Mouse (Mus musculus): Measurements from ENCODE around the gene Vmn1r114. TPM values are rescaled to one million over a fixed set of nuclear protein-coding genes. Genes with fewer than 3 reads are reported as not detected.
"Not testable (repeated sequence)": the region's sequence is repeated elsewhere in the genome, so short reads cannot be mapped to it uniquely, and the experiment has no call there.

Gene Vmn1r114
- polyA plus RNA-seq (2015; fragmentation: Nextera tagmentation; extraction: Ambion mirVana): not detected in 2 replicates

GRCm38 (mm10) chr7:20812086-20812485 is at the start of gene Vmn1r114:
TSS of gene Vmn1r114 (minus strand) at chr7:20812186.
- H3K36me3 ChIP-seq (ENCODE audit: control insufficient read depth, insufficient read depth); H3K4me2 ChIP-seq (ENCODE audit: low read depth, low read length); H3K4me3 ChIP-seq (ENCODE audit: low read depth, low read length); H3K27ac ChIP-seq (ENCODE audit: low read length); ATAC-seq (ENCODE audit: low read depth); H3K9ac ChIP-seq (ENCODE audit: low read depth, low read length); H3K27me3 ChIP-seq (ENCODE audit: control insufficient read depth, insufficient read depth, low read depth, low read length); H3K9me3 ChIP-seq (replicated peaks; ENCODE audit: control insufficient read depth, low read length); H3K4me1 ChIP-seq (ENCODE audit: control insufficient read depth, low read depth, low read length): not testable (repeated sequence)
- WGBS (ENCODE audit: insufficient replicate concordance): no CpG with 5 or more reads among the region's 5 CpGs

GRCm38 (mm10) chr7:20844885-20845284 is 32.9 kb upstream of the Vmn1r114 start, which contains the start of gene Vmn1r115:
TSS of gene Vmn1r115 (minus strand) at chr7:20844985.
- not testable (repeated sequence) for H3K4me2 ChIP-seq (ENCODE audit: low read depth, low read length); ATAC-seq (ENCODE audit: low read depth); H3K27me3 ChIP-seq (ENCODE audit: control insufficient read depth, insufficient read depth, low read depth, low read length); H3K9me3 ChIP-seq (replicated peaks; ENCODE audit: control insufficient read depth, low read length); H3K4me3 ChIP-seq (ENCODE audit: low read depth, low read length); H3K36me3 ChIP-seq (ENCODE audit: control insufficient read depth, insufficient read depth); H3K4me1 ChIP-seq (ENCODE audit: control insufficient read depth, low read depth, low read length); H3K9ac ChIP-seq (ENCODE audit: low read depth, low read length); H3K27ac ChIP-seq (ENCODE audit: low read length)
- WGBS (ENCODE audit: insufficient replicate concordance): 77% methylated on average over 1 of the region's 3 CpGs

GRCm38 (mm10) chr7:20786985-20787384 is 25.0 kb downstream of the Vmn1r114 start, which contains the start of gene Vmn1r113:
TSS of gene Vmn1r113 (plus strand) at chr7:20787285.
- H3K9ac ChIP-seq (ENCODE audit: low read depth, low read length); H3K4me1 ChIP-seq (ENCODE audit: control insufficient read depth, low read depth, low read length); ATAC-seq (ENCODE audit: low read depth); H3K4me2 ChIP-seq (ENCODE audit: low read depth, low read length); H3K4me3 ChIP-seq (ENCODE audit: low read depth, low read length); H3K9me3 ChIP-seq (replicated peaks; ENCODE audit: control insufficient read depth, low read length); H3K27me3 ChIP-seq (ENCODE audit: control insufficient read depth, insufficient read depth, low read depth, low read length); H3K27ac ChIP-seq (ENCODE audit: low read length); H3K36me3 ChIP-seq (ENCODE audit: control insufficient read depth, insufficient read depth): not testable (repeated sequence)
- 45% methylated on average over 2 of the region's 2 CpGs for WGBS (ENCODE audit: insufficient replicate concordance)

- H3K27ac ChIP-seq (ENCODE audit: low read length); ATAC-seq (ENCODE audit: low read depth); H3K27me3 ChIP-seq (ENCODE audit: control insufficient read depth, insufficient read depth, low read depth, low read length); H3K9ac ChIP-seq (ENCODE audit: low read depth, low read length); H3K4me1 ChIP-seq (ENCODE audit: control insufficient read depth, low read depth, low read length); H3K4me3 ChIP-seq (ENCODE audit: low read depth, low read length); H3K9me3 ChIP-seq (replicated peaks; ENCODE audit: control insufficient read depth, low read length); H3K36me3 ChIP-seq (ENCODE audit: control insufficient read depth, insufficient read depth); H3K4me2 ChIP-seq (ENCODE audit: low read depth, low read length): not testable (repeated sequence)
- WGBS (ENCODE audit: insufficient replicate concordance): no CpG with 5 or more reads among the region's 3 CpGs
Measured at GRCm38 (mm10) chr7:20770885-20771284, 41.1 kb downstream of the Vmn1r114 start, which contains the start of gene Vmn1r112. TSS of gene Vmn1r112 (plus strand) at chr7:20771185.

Other genes with a start within 250 kb of the Vmn1r114 start
- gene Gm4141, start 235.9 kb downstream of the Vmn1r114 start, polyA plus RNA-seq (2015; fragmentation: Nextera tagmentation; extraction: Ambion mirVana): not detected in 2 replicates
- not detected in 2 replicates for gene Gm4513, start 213.2 kb downstream of the Vmn1r114 start, polyA plus RNA-seq (2015; fragmentation: Nextera tagmentation; extraction: Ambion mirVana)
- gene Vmn1r107, start 143.3 kb downstream of the Vmn1r114 start, polyA plus RNA-seq (2015; fragmentation: Nextera tagmentation; extraction: Ambion mirVana): not detected in 2 replicates
- gene Vmn1r111, start 109.0 kb downstream of the Vmn1r114 start, polyA plus RNA-seq (2015; fragmentation: Nextera tagmentation; extraction: Ambion mirVana): not detected in 2 replicates
- not detected in 2 replicates for gene Gm10668, start 81.6 kb downstream of the Vmn1r114 start, polyA plus RNA-seq (2015; fragmentation: Nextera tagmentation; extraction: Ambion mirVana)
- not detected in 2 replicates for gene Vmn1r112, start 41.0 kb downstream of the Vmn1r114 start, polyA plus RNA-seq (2015; fragmentation: Nextera tagmentation; extraction: Ambion mirVana)
- gene Vmn1r113, start 24.9 kb downstream of the Vmn1r114 start, polyA plus RNA-seq (2015; fragmentation: Nextera tagmentation; extraction: Ambion mirVana): not detected in 2 replicates
- not detected in 2 replicates for gene Vmn1r115, start 32.8 kb upstream of the Vmn1r114 start, polyA plus RNA-seq (2015; fragmentation: Nextera tagmentation; extraction: Ambion mirVana)
- gene Vmn1r116, start 60.1 kb upstream of the Vmn1r114 start, polyA plus RNA-seq (2015; fragmentation: Nextera tagmentation; extraction: Ambion mirVana): not detected in 2 replicates
- gene Vmn1r117, start 71.9 kb upstream of the Vmn1r114 start, polyA plus RNA-seq (2015; fragmentation: Nextera tagmentation; extraction: Ambion mirVana): not detected in 2 replicates
- not detected in 2 replicates for gene Vmn1r118, start 100.2 kb upstream of the Vmn1r114 start, polyA plus RNA-seq (2015; fragmentation: Nextera tagmentation; extraction: Ambion mirVana)
- gene Vmn1r119, start 200.3 kb upstream of the Vmn1r114 start, polyA plus RNA-seq (2015; fragmentation: Nextera tagmentation; extraction: Ambion mirVana): not detected in 2 replicates
- not detected in 2 replicates for gene Vmn1r120, start 241.6 kb upstream of the Vmn1r114 start, polyA plus RNA-seq (2015; fragmentation: Nextera tagmentation; extraction: Ambion mirVana)